Mouse (Mus musculus) activated CD4-positive, CD25-positive, alpha-beta regulatory T cell (primary cell): ENCODE measurements around the gene Theg. TPM values are rescaled to one million over a fixed set of nuclear protein-coding genes. Genes with fewer than 3 reads are reported as not detected.

Experiments
- polyA plus RNA-seq, 2 experiments: library from polyadenylated mRNA; unstranded; fragments of 100-300 nt; shearing (Covaris generic); gene quantifications; one replicate each; pipeline ENCODE4 v1.2.1; 2017

Theg gene
- polyA plus RNA-seq = not detected

DNA sequence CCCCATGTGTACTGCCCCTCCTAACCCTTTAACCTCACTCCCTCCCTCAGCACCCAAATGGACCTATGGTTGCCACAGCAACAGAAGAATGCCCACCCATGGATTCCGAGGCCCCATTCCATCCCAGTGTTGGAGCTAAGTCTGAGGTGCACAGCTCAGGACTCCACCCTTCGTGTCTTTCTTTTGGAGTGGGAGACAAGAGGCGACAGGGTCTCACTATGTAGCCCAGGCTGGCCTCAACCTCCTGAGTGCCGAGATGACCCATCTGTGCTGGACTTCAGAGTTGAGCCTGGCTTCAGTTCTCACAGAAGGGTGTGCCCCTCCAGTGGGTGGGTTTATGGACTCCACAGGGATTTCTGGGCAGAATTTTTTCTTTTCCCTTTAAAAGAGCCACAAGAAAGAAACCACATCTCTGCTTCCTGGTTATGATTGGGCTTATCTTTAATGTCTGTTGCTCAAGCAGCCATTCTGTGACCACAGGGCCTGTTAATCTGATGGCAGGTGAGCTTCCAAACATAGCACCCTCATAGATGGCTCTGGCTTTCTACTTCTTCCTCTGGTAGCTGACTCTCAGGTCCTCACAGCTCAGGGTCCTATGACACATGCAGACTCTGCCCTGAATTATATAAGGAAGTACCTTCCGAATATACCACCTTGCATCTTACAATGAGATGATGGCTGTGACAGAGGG is at the start of gene Theg:
Gene Theg, minus strand, starts transcription at position 271 of the 691 bp plus-strand sequence.

DNA sequence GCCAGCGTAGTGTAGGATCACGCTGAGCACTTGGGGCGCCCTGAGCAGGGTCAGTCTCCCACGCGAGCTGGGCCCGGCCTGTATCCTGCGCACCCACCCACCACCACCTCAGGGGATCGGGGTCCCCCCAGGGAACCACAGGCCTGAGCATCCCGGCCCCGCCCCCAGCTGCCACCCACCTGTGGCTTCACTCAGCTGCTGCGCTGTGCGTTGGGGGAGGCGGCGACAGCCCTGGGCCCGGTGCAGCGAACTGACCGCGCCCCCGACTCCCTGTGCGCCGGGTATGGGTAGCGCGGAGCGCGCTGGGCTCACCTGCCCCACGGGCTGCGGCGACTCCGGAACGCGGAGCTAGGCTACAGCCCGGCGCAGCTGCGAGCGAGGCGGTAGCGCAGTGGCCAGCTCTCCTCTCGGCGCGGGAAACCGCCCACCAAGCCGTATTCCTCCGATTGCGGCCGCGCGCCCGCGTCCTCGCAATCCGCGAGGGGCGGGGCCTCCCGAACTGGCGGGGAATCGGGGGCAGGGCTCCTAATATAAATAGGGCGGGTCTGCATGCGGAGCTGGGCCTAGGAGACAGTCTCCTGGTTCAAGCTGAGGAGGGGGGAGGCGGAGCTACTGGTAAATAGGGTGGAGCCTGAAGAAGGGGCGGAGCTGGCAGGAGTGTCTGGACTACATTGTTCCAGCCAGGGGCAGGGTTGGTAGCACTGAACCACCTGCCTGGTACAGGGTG is 26.6 kb upstream of the Theg start, which contains the start of gene C2cd4c:
Gene C2cd4c, minus strand, starts transcription at position 448 of the 727 bp plus-strand sequence.

DNA sequence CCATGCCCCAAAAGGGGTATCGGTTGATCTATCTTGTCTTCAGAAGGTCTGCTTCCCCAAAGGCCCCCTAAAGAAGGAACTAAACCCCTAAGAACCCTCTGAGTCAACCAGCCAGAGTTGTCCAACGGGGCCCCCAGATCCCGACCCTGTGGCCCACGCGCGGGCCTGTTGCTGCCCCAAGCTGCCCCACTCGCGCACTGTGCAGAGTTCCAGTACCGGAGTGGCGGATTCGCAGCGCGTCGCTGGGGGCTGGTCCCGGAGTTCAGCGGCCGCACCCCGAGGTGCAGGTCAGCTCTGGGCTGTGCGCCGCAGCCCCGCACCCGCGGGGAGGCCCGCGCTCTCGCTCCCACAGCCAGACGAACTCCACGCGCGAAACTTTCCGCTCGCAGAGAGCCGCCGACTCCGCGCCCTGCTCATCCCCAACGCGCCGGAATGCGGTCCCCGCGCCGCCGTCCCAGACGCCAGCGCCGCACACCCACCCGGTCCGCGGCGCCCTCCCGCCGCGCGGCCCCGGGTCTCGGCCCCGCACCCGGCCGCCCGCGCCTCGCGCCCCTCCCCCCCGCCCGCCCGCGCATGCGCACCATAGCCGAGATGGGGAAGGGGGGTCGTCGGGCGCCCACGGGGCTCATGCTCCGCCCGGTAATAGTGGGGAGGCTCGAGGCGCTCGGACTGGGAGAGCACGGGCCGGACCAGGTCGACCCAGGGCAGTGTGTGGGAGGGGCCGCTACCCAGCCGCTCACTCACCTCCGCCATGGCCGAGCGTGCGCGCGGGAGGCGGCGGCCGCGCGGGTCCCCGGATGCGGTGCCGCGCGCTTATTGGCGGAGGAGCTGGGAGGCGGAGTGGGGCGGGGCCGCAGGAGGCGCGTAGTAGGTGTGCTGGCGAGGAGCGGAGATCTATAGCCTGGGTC is 32.5 kb downstream of the Theg start, which contains the start of gene Mier2:
Gene Mier2, minus strand, starts transcription at position 870 of the 908 bp plus-strand sequence.

DNA sequence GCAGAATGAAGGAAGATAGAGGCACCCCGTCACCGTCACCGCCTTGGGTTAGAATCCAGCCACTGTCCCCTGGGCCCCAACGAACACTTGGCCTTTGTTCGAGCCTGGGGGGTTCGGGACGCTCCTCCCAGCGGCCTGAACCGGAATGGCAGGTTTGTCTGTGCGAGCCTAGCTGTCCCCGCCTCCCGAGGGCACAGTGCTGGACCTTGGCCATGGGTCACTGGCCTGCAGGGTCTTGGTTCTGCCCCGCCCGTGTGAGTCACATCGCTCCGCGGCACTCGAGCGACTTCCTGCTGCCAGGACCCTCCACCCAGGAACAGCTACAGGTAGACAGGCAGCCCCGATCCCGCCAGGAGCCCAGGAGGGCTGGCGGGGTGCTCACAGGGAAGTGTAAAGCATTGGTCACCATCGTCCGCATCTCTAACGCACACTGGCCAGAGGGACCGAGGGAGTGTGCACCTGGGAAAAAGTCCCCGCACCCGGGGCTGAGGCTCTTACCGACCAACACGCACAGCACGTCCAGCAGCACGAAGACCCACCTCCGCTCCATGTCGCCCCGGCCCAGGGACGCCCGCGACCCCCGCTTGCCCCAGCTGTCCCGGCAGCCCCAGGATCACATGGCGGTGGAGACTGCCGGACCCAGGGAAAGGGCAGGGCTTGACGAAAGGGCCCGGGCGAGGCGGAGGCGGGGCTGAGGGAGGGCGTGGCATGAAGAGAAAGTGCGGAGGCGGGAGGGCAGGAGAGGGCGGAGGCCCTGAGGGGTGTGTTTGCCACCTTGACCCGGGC is 53.8 kb downstream of the Theg start, which contains the start of gene Plpp2:
Gene Plpp2, minus strand, starts transcription at position 671 of the 786 bp plus-strand sequence.

Other genes with a start within 250 kb of the Theg start
- under 1 TPM in 1 of 2 experiments, not detected in 1; 0.23 TPM for gene Vmn2r82, start 230.8 kb downstream of the Theg start, polyA plus RNA-seq
- under 1 TPM in 1 of 2 experiments, not detected in 1; 0.09 TPM for gene Vmn2r83, start 118.6 kb downstream of the Theg start, polyA plus RNA-seq
- gene Plpp2, start 53.5 kb downstream of the Theg start, polyA plus RNA-seq = 1 to 10 TPM; 3.2 to 4.2 TPM
- 10 to 100 TPM; 30.9 to 33.0 TPM for gene Mier2, start 32.1 kb downstream of the Theg start, polyA plus RNA-seq
- not detected for gene C2cd4c, start 26.7 kb upstream of the Theg start, polyA plus RNA-seq
- gene Shc2, start 50.6 kb upstream of the Theg start, polyA plus RNA-seq = under 1 TPM in 1 of 2 experiments, not detected in 1; 0.05 TPM
- gene Odf3l2, start 58.4 kb upstream of the Theg start, polyA plus RNA-seq = not detected
- under 1 TPM; 0.32 to 0.51 TPM for gene Madcam1, start 77.2 kb upstream of the Theg start, polyA plus RNA-seq
- gene Tpgs1, start 82.0 kb upstream of the Theg start, polyA plus RNA-seq = 10 to 100 TPM; 58.4 to 61.8 TPM
- gene Cdc34, start 94.9 kb upstream of the Theg start, polyA plus RNA-seq = 100 to 1,000 TPM; 104 to 107 TPM
- gene Gzmm, start 101.7 kb upstream of the Theg start, polyA plus RNA-seq = 1 to 10 TPM; 1.2 to 1.5 TPM
- 100 to 1,000 TPM; 226 to 283 TPM for gene Bsg, start 117.2 kb upstream of the Theg start, polyA plus RNA-seq
- under 1 TPM; 0.13 to 0.23 TPM for gene Hcn2, start 129.3 kb upstream of the Theg start, polyA plus RNA-seq
- gene Polrmt, start 159.2 kb upstream of the Theg start, polyA plus RNA-seq = 10 to 100 TPM; 29.5 to 32.3 TPM
- under 1 TPM; 0.12 to 0.33 TPM for gene Fgf22, start 167.7 kb upstream of the Theg start, polyA plus RNA-seq
- 10 to 100 TPM; 47.0 to 58.4 TPM for gene Rnf126, start 179.6 kb upstream of the Theg start, polyA plus RNA-seq
- under 1 TPM; 0.55 to 0.81 TPM for gene Fstl3, start 189.9 kb upstream of the Theg start, polyA plus RNA-seq
- gene Prss57, start 203.6 kb upstream of the Theg start, polyA plus RNA-seq = under 1 TPM; 0.23 to 0.55 TPM
- 1 to 10 TPM; 2.1 to 3.4 TPM for gene Palm, start 206.2 kb upstream of the Theg start, polyA plus RNA-seq
- 1 to 10 TPM in 1 of 2 experiments, not detected in 1; 1.1 TPM for gene Misp, start 233.7 kb upstream of the Theg start, polyA plus RNA-seq